Mouse (Mus musculus) erythroblast, embryonic 14.5 days (primary cell): Measurements from ENCODE around the gene Hs6st1.

Experiments used
- GATA1 ChIP-seq: IDR thresholded peaks from 2 replicates; pipeline ENCODE4 v1.6.1; 2012; ENCODE audit warnings: low read length, inconsistent platforms, mixed read lengths
- TAL1 ChIP-seq: IDR thresholded peaks from 3 replicates; pipeline ENCODE4 v1.6.1; 2012; ENCODE audit warnings: low read length, inconsistent platforms, mixed read lengths

DNA sequence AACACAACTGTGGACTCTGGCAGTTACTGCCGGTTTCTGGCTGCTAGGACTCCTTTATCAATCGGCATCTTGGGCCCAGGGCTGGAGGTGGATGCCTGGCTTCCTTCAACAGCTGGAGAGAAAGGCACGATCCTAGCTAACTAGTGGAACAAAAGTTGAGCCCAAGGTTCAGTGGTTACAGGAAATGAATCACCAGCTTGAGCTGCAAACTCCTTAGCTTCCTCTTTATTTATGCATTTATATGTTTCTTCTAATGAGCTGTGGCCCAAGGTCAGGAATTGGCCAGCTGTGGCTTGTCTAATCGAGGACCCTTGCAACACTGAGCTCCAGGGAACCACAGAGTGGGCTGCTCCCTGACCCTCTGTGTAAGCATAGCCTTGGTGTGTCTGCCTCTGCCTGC, 60.9 kb downstream of the Hs6st1 start:
- TF ChIP-seq GATA1: no peak
- TF ChIP-seq TAL1: no peak
